Mouse (Mus musculus): Measurements from ENCODE around the gene Tsnaxip1.

The Tsnaxip1 gene

GRCm38 (mm10) chr8:105826861-105827848 is at the start of gene Tsnaxip1, which contains the start of gene Ranbp10:
Tsnaxip1 (plus strand) TSS chr8:105827731.
Ranbp10 (minus strand) TSS chr8:105827350.
- peak; percentile 93 for DNase-seq (ENCODE audit: extremely low spot score)

GRCm38 (mm10) chr8:105777833-105778232 is 49.7 kb upstream of the Tsnaxip1 start:
- no peak for DNase-seq (ENCODE audit: extremely low spot score)

- DNase-seq (ENCODE audit: extremely low spot score): no peak
Measured at GRCm38 (mm10) chr8:105780298-105780697, 47.2 kb upstream of the Tsnaxip1 start.

- peak; percentile 43 for DNase-seq (ENCODE audit: extremely low spot score)
Measured at GRCm38 (mm10) chr8:105788241-105788640, 39.3 kb upstream of the Tsnaxip1 start.

GRCm38 (mm10) chr8:105788927-105789326 is 38.6 kb upstream of the Tsnaxip1 start:
- DNase-seq (ENCODE audit: extremely low spot score): no peak

- DNase-seq (ENCODE audit: extremely low spot score): no peak
Measured at GRCm38 (mm10) chr8:105789626-105790025, 37.9 kb upstream of the Tsnaxip1 start.

GRCm38 (mm10) chr8:105793331-105793730 is 34.2 kb upstream of the Tsnaxip1 start:
- no peak for DNase-seq (ENCODE audit: extremely low spot score)

- DNase-seq (ENCODE audit: extremely low spot score): no peak
Measured at GRCm38 (mm10) chr8:105794009-105794598, 33.4 kb upstream of the Tsnaxip1 start.

- no peak for DNase-seq (ENCODE audit: extremely low spot score)
Measured at GRCm38 (mm10) chr8:105795785-105796184, 31.7 kb upstream of the Tsnaxip1 start.

- no peak for DNase-seq (ENCODE audit: extremely low spot score)
Measured at GRCm38 (mm10) chr8:105798408-105798807, 29.1 kb upstream of the Tsnaxip1 start.

- DNase-seq (ENCODE audit: extremely low spot score): peak; percentile 7
Measured at GRCm38 (mm10) chr8:105799091-105799812, 28.3 kb upstream of the Tsnaxip1 start.

- no peak for DNase-seq (ENCODE audit: extremely low spot score)
Measured at GRCm38 (mm10) chr8:105801153-105801904, 26.2 kb upstream of the Tsnaxip1 start.

GRCm38 (mm10) chr8:105804797-105805196 is 22.7 kb upstream of the Tsnaxip1 start:
- no peak for DNase-seq (ENCODE audit: extremely low spot score)

GRCm38 (mm10) chr8:105805346-105805745 is 22.2 kb upstream of the Tsnaxip1 start:
- no peak for DNase-seq (ENCODE audit: extremely low spot score)

GRCm38 (mm10) chr8:105805964-105806363 is 21.6 kb upstream of the Tsnaxip1 start:
- no peak for DNase-seq (ENCODE audit: extremely low spot score)

- no peak for DNase-seq (ENCODE audit: extremely low spot score)
Measured at GRCm38 (mm10) chr8:105807766-105808165, 19.8 kb upstream of the Tsnaxip1 start.

GRCm38 (mm10) chr8:105808480-105808879 is 19.1 kb upstream of the Tsnaxip1 start:
- no peak for DNase-seq (ENCODE audit: extremely low spot score)

GRCm38 (mm10) chr8:105810245-105810786 is 17.2 kb upstream of the Tsnaxip1 start:
- DNase-seq (ENCODE audit: extremely low spot score): no peak

- DNase-seq (ENCODE audit: extremely low spot score): no peak
Measured at GRCm38 (mm10) chr8:105811061-105811460, 16.5 kb upstream of the Tsnaxip1 start.

- no peak for DNase-seq (ENCODE audit: extremely low spot score)
Measured at GRCm38 (mm10) chr8:105811543-105811942, 16.0 kb upstream of the Tsnaxip1 start.

- no peak for DNase-seq (ENCODE audit: extremely low spot score)
Measured at GRCm38 (mm10) chr8:105812511-105812910, 15.0 kb upstream of the Tsnaxip1 start.

All from embryo, embryonic 9.5 days (tissue).